Mouse (Mus musculus) olfactory bulb, adult 2 months (tissue): Measurements from ENCODE around the gene Plekhf1.

ENCODE experiments used
- CTCF ChIP-seq: fragments of 200-500 bp; IDR thresholded peaks from 2 replicates; pipeline ENCODE4 v1.5.1; 2012; ENCODE audit warnings: low read depth, mild to moderate bottlenecking, low read length, moderate library complexity; ENCODE audit not compliant: insufficient read depth
- POLR2A ChIP-seq: fragments of 200-500 bp; IDR thresholded peaks from 2 replicates; pipeline ENCODE4 v1.6.1; 2012; ENCODE audit warnings: mild to moderate bottlenecking, low read depth, low read length, moderate library complexity; ENCODE audit not compliant: insufficient read depth

- TF ChIP-seq POLR2A = no peak
- TF ChIP-seq CTCF = peak; percentile 94
Measured at GRCm38 (mm10) chr7:38182596-38182961, 45.2 kb downstream of the Plekhf1 start.
